Mouse (Mus musculus): Measurements from ENCODE around the gene Rhbdd1.

DNA sequence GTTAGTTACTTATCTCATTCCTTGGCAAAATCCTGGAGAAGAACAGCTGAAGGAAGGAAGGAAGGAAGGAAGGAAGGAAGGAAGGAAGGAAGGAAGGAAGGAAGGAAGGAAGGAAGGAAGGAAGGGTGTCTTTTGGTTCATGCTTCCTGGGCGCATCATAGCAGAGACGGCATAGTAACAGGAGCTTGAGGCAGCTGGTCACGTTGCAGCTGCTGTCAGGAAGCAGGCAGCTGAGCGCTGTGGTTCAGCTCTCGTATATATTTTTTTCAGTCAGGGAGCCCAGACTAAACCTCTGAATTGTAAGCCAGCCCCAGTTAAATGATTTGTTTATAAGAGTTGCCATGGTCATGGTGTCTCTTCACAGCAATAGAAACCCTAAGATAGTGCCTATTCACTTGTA, 9.9 kb downstream of the Rhbdd1 start:
- TF ChIP-seq CTCF (IDR thresholded peaks at IDR 0.05; ENCODE audit: control insufficient read depth, insufficient read depth, insufficient read length) (no peak), FOSL1 (IDR thresholded peaks at IDR 0.05; ENCODE audit: insufficient read depth, low read length, poor library complexity, severe bottlenecking) (no peak)

All from C2C12 (cell line).